Mouse (Mus musculus): ENCODE data around the gene Pdss2.
"Not testable (repeated sequence)": the region's sequence is repeated elsewhere in the genome, so short reads cannot be mapped to it uniquely, and the experiment has no call there.

Gene Pdss2

GRCm38 (mm10) chr10:43244262-43244806, 23.0 kb downstream of the Pdss2 start:
- no peak for DNase-seq (ENCODE audit: low read depth)

DNA sequence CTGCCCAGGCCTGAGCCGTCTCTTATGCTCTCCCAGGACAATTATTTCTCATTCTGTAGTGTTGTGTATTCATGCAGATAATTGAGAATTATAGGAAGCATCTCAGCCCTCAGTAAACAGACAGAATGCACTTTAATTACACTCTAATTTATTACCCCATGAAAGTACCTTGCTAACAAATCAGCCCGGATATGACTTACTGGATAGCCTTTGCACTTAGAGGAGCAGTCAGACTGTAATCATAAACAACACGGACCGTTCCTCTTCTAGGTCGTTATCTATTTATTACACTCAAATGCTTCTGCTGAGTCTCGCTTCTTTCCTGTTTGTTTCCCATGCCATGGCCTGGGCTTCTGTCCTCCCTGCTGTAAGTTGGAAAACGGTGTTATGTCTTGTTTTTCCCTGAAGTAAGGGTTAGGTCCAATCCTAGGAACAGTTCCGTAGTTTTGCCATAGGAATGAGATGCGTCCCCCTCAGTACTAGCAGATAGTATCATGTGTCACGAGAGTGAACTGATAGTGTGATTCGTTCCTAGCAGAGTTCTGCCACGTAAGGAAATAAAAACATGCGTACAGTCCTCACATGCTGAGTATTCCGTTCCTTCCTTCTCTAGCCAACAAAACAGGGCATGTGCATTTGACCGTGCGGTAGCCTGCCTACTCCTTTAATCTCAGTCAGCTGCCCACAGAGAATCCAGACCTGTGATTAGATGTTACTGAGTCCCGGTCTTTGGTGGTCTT, 24.3 kb downstream of the Pdss2 start:
- DNase-seq (ENCODE audit: low read depth) = no peak

- DNase-seq (ENCODE audit: low read depth) = no peak
These were observed 26.7 kb downstream of the Pdss2 start for GRCm38 (mm10) chr10:43247994-43248393.

DNA sequence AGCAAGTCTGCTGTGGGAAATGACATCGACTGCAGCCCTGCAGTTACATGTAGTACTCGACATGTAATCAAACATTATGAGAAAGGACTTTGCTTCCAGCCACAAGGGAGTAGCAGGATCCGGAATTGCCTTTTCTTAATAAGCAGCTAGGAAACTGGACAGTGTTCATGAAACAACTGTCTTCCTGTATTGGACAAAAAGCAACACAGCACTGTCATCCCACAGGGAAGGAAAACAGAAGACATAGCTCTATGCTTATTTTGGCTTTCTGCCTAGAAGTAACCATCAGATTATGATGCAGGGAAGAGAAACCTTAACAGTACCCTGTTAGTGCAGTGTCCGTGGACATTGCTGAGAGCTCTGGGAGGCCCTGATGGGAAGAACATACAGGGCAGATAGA, 31.0 kb downstream of the Pdss2 start:
- no peak for DNase-seq (ENCODE audit: low read depth)

GRCm38 (mm10) chr10:43256965-43257364, 35.7 kb downstream of the Pdss2 start:
- DNase-seq (ENCODE audit: low read depth) = not testable (repeated sequence)

- not testable (repeated sequence) for DNase-seq (ENCODE audit: low read depth)
These were observed 36.2 kb downstream of the Pdss2 start for GRCm38 (mm10) chr10:43257500-43257899.

GRCm38 (mm10) chr10:43271318-43271717, 50.0 kb downstream of the Pdss2 start:
- no peak for DNase-seq (ENCODE audit: low read depth)

DNA sequence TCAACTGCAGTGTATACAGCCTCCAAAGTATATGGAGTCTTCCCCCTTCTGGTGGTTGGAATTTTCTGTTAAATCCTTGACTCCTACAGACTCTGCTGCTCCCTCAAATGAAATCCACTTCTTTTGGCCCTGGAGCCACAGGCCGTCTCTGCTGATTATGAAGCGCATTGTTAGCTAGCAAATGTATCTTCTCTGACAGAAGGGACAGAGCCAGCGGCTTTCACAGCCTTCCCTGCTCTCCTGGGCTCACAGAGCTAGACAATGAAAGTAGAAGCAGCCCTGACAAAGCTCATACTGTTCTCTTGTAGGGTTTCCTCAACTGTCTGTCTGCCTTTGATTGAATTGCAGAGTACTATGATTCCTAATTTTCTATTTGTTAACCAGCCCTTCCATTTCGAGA, 51.1 kb downstream of the Pdss2 start:
- DNase-seq (ENCODE audit: low read depth) = no peak

DNA sequence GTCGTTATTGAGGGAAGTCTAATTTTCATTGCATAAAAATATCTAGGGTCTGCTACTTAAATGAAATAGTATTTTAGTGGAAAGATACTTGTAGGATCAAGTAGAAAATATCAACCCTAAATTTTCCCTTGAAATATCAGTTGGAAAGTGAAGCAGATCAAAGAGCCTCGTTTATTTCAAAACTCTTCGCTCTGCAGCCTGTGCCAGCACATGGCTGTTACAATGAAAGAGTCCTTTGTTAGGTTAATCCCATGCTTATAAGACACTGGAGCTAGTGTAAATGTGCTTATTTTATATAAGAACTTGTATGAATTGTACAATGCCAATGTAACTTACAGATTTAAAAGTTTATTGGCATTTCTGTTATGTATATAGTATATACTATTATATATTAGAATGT, 51.8 kb downstream of the Pdss2 start:
- no peak for DNase-seq (ENCODE audit: low read depth)

GRCm38 (mm10) chr10:43275446-43275845, 54.2 kb downstream of the Pdss2 start:
- no peak for DNase-seq (ENCODE audit: low read depth)

GRCm38 (mm10) chr10:43276116-43276659, 54.9 kb downstream of the Pdss2 start:
- no peak for DNase-seq (ENCODE audit: low read depth)

DNA sequence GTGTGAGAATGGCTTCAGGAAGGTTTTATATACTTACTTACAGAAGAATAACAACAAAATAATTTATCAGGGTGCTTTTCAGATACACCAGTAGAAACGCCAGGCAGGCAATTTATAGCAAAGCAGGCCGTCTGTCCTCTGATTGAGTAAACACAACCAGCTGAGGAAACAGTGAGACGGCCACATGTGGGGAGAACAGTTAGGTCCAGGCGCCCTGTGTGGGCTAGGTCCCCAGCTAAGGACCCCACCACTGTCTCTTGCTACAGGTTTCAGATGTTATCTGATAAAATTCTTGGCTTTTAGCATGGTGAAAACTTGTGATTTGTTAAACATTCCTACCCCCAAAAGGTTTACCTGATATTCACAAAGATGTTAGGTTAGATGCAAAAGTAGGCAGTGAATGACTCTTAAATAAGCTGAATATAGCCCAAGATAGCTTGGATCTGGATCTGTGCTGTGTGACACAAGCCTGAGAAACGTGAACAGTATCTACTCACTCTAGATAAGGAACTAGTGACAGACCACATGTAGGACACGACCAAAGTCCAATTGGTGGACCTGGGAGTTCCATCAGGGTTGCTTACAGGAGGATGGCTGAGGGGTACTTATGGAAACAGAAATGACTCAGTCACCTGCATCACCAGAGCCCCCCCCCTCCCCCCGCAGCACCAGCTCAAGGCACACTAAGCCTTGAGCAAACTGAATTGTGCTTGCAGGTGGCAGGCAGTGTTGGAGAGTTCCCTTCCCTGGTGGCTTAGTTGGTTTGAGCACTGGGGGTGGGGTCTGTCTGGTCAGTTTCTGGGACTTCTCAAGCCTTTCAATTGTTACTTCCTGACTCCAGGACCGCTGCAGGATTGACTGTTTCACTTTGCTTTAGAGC, 56.2 kb downstream of the Pdss2 start:
- DNase-seq (ENCODE audit: low read depth) = no peak

GRCm38 (mm10) chr10:43279637-43280288, 58.5 kb downstream of the Pdss2 start:
- peak; percentile 48 for DNase-seq (ENCODE audit: low read depth)

DNA sequence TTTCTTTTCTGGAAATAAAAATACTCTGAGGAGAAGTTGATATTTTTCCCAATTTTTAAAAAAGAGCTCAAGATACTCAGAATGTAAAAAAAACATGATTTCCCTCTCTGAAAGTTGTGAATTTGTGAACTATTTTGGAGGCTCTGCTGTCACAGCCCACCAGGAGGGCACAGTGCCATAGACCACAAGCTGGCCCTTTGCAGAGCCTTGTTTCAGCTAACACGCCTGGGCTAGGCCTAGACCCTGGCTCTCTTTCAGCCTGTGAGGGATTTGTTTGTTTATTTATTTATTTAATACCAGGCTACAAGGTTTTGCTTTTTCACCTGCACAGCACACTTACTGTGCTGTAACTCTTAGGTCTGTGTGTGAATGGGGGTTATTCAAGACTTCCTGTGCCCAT, 64.3 kb downstream of the Pdss2 start:
- DNase-seq (ENCODE audit: low read depth) = peak; percentile 30

- no peak for DNase-seq (ENCODE audit: low read depth)
These were observed 69.4 kb downstream of the Pdss2 start for GRCm38 (mm10) chr10:43290638-43291230.

DNA sequence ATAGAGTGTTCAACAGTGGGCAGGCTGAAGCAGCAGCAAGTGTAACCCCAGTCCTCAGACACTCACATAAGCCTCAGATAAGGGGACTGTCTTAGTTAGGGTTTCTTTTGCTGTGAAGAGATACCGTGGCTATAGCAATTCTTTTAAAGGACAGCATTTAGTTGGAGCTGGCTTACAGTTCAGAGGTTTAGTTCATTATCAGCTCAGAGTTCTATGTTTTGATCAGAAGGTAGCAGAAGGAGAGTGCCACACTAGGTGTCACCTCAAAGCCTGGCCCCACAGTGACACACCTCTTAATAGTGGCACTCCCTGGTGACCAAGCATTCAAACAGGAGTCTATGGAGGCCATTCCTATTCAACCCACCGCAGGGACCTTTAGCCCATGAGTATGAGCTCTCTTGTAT, 70.0 kb downstream of the Pdss2 start:
- no peak for DNase-seq (ENCODE audit: low read depth)

DNA sequence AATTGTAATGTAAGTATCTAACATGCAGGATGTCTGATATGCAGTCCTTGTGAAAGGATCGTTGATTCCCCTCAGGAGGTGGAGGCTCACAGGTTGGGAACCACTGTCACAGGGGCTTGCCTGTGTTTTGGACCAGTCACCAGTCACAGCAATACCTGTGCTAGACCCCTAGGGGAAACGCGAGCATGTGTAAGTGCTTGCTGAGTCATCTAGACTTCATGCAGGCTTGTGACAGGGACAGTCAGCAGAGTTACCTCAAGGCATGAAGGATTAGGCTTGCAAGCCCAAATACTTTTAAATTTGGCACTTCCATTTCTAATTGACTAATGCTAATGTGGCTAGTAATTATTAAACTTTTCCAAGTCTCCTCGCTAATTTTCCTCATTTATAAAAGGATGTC, 71.2 kb downstream of the Pdss2 start:
- no peak for DNase-seq (ENCODE audit: low read depth)

DNA sequence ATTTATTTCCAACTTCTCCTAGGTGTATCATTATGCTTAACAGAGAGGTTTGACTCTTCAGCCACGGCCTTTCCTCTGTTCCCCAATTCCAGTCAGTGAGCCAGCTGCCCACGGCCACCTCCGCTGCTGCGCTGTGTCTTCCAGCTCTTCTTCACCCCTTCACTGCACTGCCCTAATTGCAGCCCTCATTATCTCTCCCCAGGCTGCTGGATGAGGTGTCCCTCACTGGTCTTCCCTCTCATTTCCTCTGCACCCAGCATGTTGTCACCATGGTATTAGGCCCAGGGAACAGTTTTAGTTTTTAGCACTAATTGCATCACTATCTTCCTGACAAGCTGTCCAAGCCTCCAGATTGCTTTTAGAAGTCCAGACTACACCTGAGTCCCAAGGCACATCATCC, 73.0 kb downstream of the Pdss2 start:
- DNase-seq (ENCODE audit: low read depth) = no peak

GRCm38 (mm10) chr10:43308105-43308810, 87.0 kb downstream of the Pdss2 start:
- DNase-seq (ENCODE audit: low read depth) = no peak

GRCm38 (mm10) chr10:43310781-43311392, 89.6 kb downstream of the Pdss2 start:
- DNase-seq (ENCODE audit: low read depth) = peak; percentile 17

DNA sequence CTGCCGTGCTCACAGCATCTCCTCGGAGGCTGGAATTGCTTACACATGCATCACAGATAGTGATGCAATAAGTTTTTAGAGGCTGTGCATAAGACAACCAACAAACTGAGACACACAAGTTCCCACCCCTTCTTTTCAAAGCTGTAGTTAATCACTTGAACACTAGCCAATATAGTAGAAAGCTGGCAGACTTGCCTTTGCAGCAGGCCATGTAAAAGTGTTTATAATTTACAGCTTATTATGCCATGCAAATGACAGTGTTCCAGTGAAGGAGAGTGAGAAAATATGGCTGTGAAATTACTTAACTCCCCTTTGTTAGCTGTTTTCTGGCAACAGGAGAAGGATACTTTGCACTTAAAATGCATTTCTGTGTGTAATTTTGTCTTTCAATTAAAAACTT, 90.9 kb downstream of the Pdss2 start:
- DNase-seq (ENCODE audit: low read depth) = no peak
